Mouse (Mus musculus) lung, postnatal 0 days (tissue): ENCODE measurements around the gene Ly6g6f.

Source experiments
- CTCF ChIP-seq: IDR thresholded peaks from 2 replicates; pipeline ENCODE4 v1.5.1; 2016; ENCODE audit warnings: antibody characterized with exemption, mild to moderate bottlenecking
- EP300 ChIP-seq: IDR thresholded peaks from 2 replicates; pipeline ENCODE4 v1.6.1; 2016; ENCODE audit warnings: antibody characterized with exemption, mild to moderate bottlenecking, control low read depth

DNA sequence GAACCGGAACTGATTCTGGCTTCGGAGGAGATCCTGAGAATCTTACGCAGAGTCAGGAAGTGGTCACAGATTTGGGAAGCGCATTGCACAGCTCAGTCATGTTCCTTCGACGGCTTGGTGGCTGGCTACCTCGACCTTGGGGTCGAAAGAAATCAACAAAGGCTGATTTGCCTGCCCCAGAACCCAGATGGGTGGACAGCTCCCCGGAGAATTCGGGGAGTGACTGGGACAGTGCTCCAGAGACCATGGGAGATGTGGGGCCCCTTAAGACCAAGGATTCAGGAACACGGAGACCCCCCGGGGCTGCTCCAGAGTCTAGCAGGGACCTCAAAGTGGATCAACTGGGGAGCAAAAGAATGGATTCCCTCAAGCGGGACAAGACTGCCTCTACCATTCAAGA, 41.6 kb upstream of the Ly6g6f start:
- TF ChIP-seq CTCF (no peak), EP300 (no peak)
